Mouse (Mus musculus): ENCODE results near the gene Pop4. TPM values are rescaled to one million over a fixed set of nuclear protein-coding genes. Genes with fewer than 3 reads are reported as not detected.

The Pop4 gene
- 31.4 TPM for polyA plus RNA-seq (2014; fragmentation: Illumina TruSeq; extraction: RNeasy Lipid Tissue Mini Kit (QIAGEN cat#74804); ENCODE audit: low read depth, low replicate concordance)

GRCm38 (mm10) chr7:38270703-38271510 lies at the start of gene Pop4:
Pop4 (minus strand) TSS chr7:38271423.

GRCm38 (mm10) chr7:38227900-38228298 lies 43.3 kb downstream of the Pop4 start, which contains the start of gene Plekhf1:
Plekhf1 (minus strand) TSS chr7:38228016.

Other genes starting within 250 kb of the Pop4 start
- 240 TPM for gene Uri1, start 247.9 kb downstream of the Pop4 start, polyA plus RNA-seq (2014; fragmentation: Illumina TruSeq; extraction: RNeasy Lipid Tissue Mini Kit (QIAGEN cat#74804); ENCODE audit: low read depth, low replicate concordance)
- 6.7 TPM for gene Ccne1, start 163.9 kb downstream of the Pop4 start, polyA plus RNA-seq (2014; fragmentation: Illumina TruSeq; extraction: RNeasy Lipid Tissue Mini Kit (QIAGEN cat#74804); ENCODE audit: low read depth, low replicate concordance)
- gene 1600014C10Rik, start 88.2 kb downstream of the Pop4 start, polyA plus RNA-seq (2014; fragmentation: Illumina TruSeq; extraction: RNeasy Lipid Tissue Mini Kit (QIAGEN cat#74804); ENCODE audit: low read depth, low replicate concordance), result 2.1 TPM
- 0.41 TPM for gene Plekhf1, start 43.4 kb downstream of the Pop4 start, polyA plus RNA-seq (2014; fragmentation: Illumina TruSeq; extraction: RNeasy Lipid Tissue Mini Kit (QIAGEN cat#74804); ENCODE audit: low read depth, low replicate concordance)